Mouse (Mus musculus): Measurements from ENCODE around the gene Dennd1a. TPM values are rescaled to one million over a fixed set of nuclear protein-coding genes. Genes with fewer than 3 reads are reported as not detected.
A peak's percentile ranks its signal among the peaks of the same experiment; 100 is the strongest.

The Dennd1a gene
- polyA plus RNA-seq, 1 experiment, result 17.5 TPM

DNA sequence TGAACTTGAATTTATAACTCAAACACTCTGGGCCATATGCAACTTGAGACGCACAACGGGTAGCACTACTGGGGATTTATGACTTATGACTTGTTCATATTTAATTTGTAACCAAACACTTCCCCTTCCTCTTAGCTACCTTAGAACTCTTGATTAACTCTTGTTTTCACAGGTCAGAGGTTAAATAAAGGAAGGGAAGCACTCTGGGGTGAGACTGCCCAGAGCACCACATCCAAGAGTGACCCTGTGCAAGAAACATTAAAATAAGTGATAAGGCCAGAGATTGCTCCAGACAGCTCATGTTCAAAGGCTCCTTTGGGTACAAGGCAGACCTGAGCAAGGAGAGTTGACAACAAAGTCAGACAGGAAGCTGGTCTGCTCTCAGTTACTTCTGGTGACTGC, 219.0 kb downstream of the Dennd1a start:
- Histone ChIP-seq H3K27ac (ENCODE audit: insufficient read depth, low read length) (0 out of 2 replicates have a peak overlapping the region, but pooled peaks have one; percentile 23), H3K36me3 (ENCODE audit: control insufficient read depth, insufficient read depth, low read length) (no peaks in the 10 kb centered on the region), H3K4me3 (ENCODE audit: extremely low read depth, insufficient read depth, insufficient read length) (no peak overlapping the region), H3K4me1 (ENCODE audit: control insufficient read depth, insufficient read depth, insufficient read length) (peaks cover 8% of the 10 kb centered on the region; the same call in 1 of the 2 replicates), H3K27me3 (ENCODE audit: control insufficient read depth, insufficient read depth, low read length) (no peaks in the 10 kb centered on the region)
- TF ChIP-seq POLR2A (IDR thresholded peaks at IDR 0.05; ENCODE audit: low read depth, low read length) (no peak), CTCF (IDR thresholded peaks at IDR 0.05; ENCODE audit: extremely low read depth, insufficient read depth, insufficient read length, insufficient replicate concordance) (no peak)
- peak in 1 of 2 experiments; percentile 5 for DNase-seq (ENCODE audit: low read depth in 1 of 2, low spot score in 2 of 2)
- WGBS, result 40% methylated on average over 2 of the region's 2 CpGs

GRCm38 (mm10) chr2:38065914-38066313, 221.3 kb downstream of the Dennd1a start:
- H3K4me3 ChIP-seq (ENCODE audit: extremely low read depth, insufficient read depth, insufficient read length), result no peak overlapping the region
- DNase-seq (ENCODE audit: low read depth in 1 of 2, low spot score in 2 of 2), result no peak
- no peaks in the 10 kb centered on the region for H3K36me3 ChIP-seq (ENCODE audit: control insufficient read depth, insufficient read depth, low read length)
- H3K27ac ChIP-seq (ENCODE audit: insufficient read depth, low read length), result no peak overlapping the region
- TF ChIP-seq POLR2A (IDR thresholded peaks at IDR 0.05; ENCODE audit: low read depth, low read length), result no peak
- TF ChIP-seq CTCF (IDR thresholded peaks at IDR 0.05; ENCODE audit: extremely low read depth, insufficient read depth, insufficient read length, insufficient replicate concordance), result no peak
- WGBS, result 78% methylated on average over 1 of the region's 1 CpGs
- peaks cover 2% of the 10 kb centered on the region; the same call in 1 of the 2 replicates for H3K4me1 ChIP-seq (ENCODE audit: control insufficient read depth, insufficient read depth, insufficient read length)
- H3K27me3 ChIP-seq (ENCODE audit: control insufficient read depth, insufficient read depth, low read length), result no peaks in the 10 kb centered on the region

GRCm38 (mm10) chr2:38064266-38064665, 222.9 kb downstream of the Dennd1a start:
- H3K36me3 ChIP-seq (ENCODE audit: control insufficient read depth, insufficient read depth, low read length), result no peaks in the 10 kb centered on the region
- H3K4me1 ChIP-seq (ENCODE audit: control insufficient read depth, insufficient read depth, insufficient read length), result peaks cover 2% of the 10 kb centered on the region; the same call in 1 of the 2 replicates
- TF ChIP-seq POLR2A (IDR thresholded peaks at IDR 0.05; ENCODE audit: low read depth, low read length), result no peak
- TF ChIP-seq CTCF (IDR thresholded peaks at IDR 0.05; ENCODE audit: extremely low read depth, insufficient read depth, insufficient read length, insufficient replicate concordance), result no peak
- no peak overlapping the region for H3K4me3 ChIP-seq (ENCODE audit: extremely low read depth, insufficient read depth, insufficient read length)
- 47% methylated on average over 3 of the region's 3 CpGs for WGBS
- no peak overlapping the region for H3K27ac ChIP-seq (ENCODE audit: insufficient read depth, low read length)
- no peak for DNase-seq (ENCODE audit: low read depth in 1 of 2, low spot score in 2 of 2)
- no peaks in the 10 kb centered on the region for H3K27me3 ChIP-seq (ENCODE audit: control insufficient read depth, insufficient read depth, low read length)

DNA sequence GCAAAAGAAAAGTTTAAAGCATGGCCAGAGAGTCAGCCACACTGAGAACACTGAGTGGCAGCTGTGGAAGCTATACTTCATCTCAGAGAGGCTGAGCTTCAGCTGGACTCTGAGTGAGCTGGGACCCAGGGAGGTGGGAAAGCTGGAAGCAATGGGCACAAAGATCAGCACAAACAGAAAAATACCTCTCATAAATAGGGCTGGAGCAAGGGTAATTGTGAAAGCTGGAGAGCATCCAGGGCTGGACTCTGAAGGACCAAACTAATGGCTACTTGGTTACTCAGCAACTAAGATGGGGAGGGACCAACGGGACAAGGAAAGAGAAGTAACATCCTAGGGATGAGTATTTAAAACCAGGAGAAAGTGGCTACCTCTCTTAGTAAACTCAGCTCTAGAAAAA, 225.0 kb downstream of the Dennd1a start:
- Histone ChIP-seq H3K4me1 (ENCODE audit: control insufficient read depth, insufficient read depth, insufficient read length) (no peaks in the 10 kb centered on the region), H3K27me3 (ENCODE audit: control insufficient read depth, insufficient read depth, low read length) (no peaks in the 10 kb centered on the region), H3K36me3 (ENCODE audit: control insufficient read depth, insufficient read depth, low read length) (no peaks in the 10 kb centered on the region), H3K4me3 (ENCODE audit: extremely low read depth, insufficient read depth, insufficient read length) (no peak overlapping the region), H3K27ac (ENCODE audit: insufficient read depth, low read length) (no peak overlapping the region)
- 74% methylated on average over 1 of the region's 1 CpGs for WGBS
- DNase-seq (ENCODE audit: low read depth in 1 of 2, low spot score in 2 of 2), result no peak
- TF ChIP-seq POLR2A (IDR thresholded peaks at IDR 0.05; ENCODE audit: low read depth, low read length), result no peak
- TF ChIP-seq CTCF (IDR thresholded peaks at IDR 0.05; ENCODE audit: extremely low read depth, insufficient read depth, insufficient read length, insufficient replicate concordance), result no peak

DNA sequence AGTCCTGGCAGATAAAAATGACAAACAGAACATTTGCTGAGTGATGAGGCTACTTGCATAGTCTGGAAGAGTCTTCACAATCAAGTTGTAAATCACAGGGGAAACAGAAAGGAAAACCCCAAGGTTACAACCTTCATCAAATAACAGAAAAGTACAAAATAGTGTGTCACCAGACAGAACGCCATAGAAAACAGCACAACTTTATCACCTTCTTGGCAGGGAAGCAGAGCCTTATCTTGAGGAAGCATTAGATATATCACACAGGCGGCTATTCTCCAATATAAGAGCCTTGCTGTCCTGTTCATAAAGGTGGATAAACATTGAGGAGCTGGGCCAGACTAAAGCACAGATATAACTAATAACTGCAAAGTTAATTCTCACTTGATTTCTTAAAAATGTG, 225.7 kb downstream of the Dennd1a start:
- H3K27ac ChIP-seq (ENCODE audit: insufficient read depth, low read length), result no peak overlapping the region
- no peaks in the 10 kb centered on the region for H3K4me1 ChIP-seq (ENCODE audit: control insufficient read depth, insufficient read depth, insufficient read length)
- no peak for TF ChIP-seq CTCF (IDR thresholded peaks at IDR 0.05; ENCODE audit: extremely low read depth, insufficient read depth, insufficient read length, insufficient replicate concordance)
- WGBS, result 76% methylated on average over 2 of the region's 2 CpGs
- H3K4me3 ChIP-seq (ENCODE audit: extremely low read depth, insufficient read depth, insufficient read length), result no peak overlapping the region
- no peaks in the 10 kb centered on the region for H3K36me3 ChIP-seq (ENCODE audit: control insufficient read depth, insufficient read depth, low read length)
- DNase-seq (ENCODE audit: low read depth in 1 of 2, low spot score in 2 of 2), result no peak
- no peaks in the 10 kb centered on the region for H3K27me3 ChIP-seq (ENCODE audit: control insufficient read depth, insufficient read depth, low read length)

GRCm38 (mm10) chr2:38052440-38052839, 234.8 kb downstream of the Dennd1a start:
- H3K4me3 ChIP-seq (ENCODE audit: extremely low read depth, insufficient read depth, insufficient read length), result no peak overlapping the region
- DNase-seq (ENCODE audit: low read depth in 1 of 2, low spot score in 2 of 2), result no peak
- no peak for TF ChIP-seq POLR2A (IDR thresholded peaks at IDR 0.05; ENCODE audit: low read depth, low read length)
- no peak for TF ChIP-seq CTCF (IDR thresholded peaks at IDR 0.05; ENCODE audit: extremely low read depth, insufficient read depth, insufficient read length, insufficient replicate concordance)
- 84% methylated on average over 3 of the region's 3 CpGs for WGBS
- no peaks in the 10 kb centered on the region for H3K4me1 ChIP-seq (ENCODE audit: control insufficient read depth, insufficient read depth, insufficient read length)
- H3K27me3 ChIP-seq (ENCODE audit: control insufficient read depth, insufficient read depth, low read length), result no peaks in the 10 kb centered on the region
- no peaks in the 10 kb centered on the region for H3K36me3 ChIP-seq (ENCODE audit: control insufficient read depth, insufficient read depth, low read length)
- H3K27ac ChIP-seq (ENCODE audit: insufficient read depth, low read length), result no peak overlapping the region

DNA sequence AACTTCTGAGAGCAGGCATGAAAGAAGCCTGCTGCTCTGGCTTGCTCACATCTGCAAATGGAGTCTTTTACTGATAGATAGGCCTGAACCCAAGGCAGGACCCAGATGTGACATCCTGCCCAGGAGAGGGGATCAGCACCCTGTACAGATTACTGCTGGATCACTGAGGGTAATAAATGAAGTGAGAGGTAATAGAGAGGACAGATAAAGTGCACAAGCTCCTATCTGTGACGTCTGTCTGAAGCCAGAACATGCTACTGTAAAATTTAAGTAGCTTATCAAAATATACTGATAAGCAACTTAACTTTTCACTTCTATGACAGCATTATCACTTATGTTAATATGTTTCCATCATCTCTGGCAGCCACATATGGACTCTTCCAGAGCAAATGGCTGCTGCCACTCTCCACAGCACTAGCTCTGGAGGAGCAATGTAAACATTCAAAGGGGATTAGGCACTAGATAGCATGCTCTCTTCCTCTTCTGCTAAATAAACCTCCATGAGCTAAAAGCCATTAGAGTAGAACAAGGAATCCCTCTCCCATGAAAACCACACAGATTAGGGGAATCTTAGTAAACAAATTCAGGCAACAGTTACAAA, 235.6 kb downstream of the Dennd1a start:
- DNase-seq (ENCODE audit: low read depth in 1 of 2, low spot score in 2 of 2), result no peak
- Histone ChIP-seq H3K36me3 (ENCODE audit: control insufficient read depth, insufficient read depth, low read length) (no peaks in the 10 kb centered on the region), H3K4me1 (ENCODE audit: control insufficient read depth, insufficient read depth, insufficient read length) (no peaks in the 10 kb centered on the region), H3K27ac (ENCODE audit: insufficient read depth, low read length) (no peak overlapping the region), H3K4me3 (ENCODE audit: extremely low read depth, insufficient read depth, insufficient read length) (no peak overlapping the region), H3K27me3 (ENCODE audit: control insufficient read depth, insufficient read depth, low read length) (no peaks in the 10 kb centered on the region)
- WGBS, result 87% methylated on average over 1 of the region's 1 CpGs
- TF ChIP-seq CTCF (IDR thresholded peaks at IDR 0.05; ENCODE audit: extremely low read depth, insufficient read depth, insufficient read length, insufficient replicate concordance) (no peak), POLR2A (IDR thresholded peaks at IDR 0.05; ENCODE audit: low read depth, low read length) (no peak)

All from spleen, adult 2 months (tissue).